ENCODE assay signal across 8 mouse cellular contexts in the genomic region with DNA sequence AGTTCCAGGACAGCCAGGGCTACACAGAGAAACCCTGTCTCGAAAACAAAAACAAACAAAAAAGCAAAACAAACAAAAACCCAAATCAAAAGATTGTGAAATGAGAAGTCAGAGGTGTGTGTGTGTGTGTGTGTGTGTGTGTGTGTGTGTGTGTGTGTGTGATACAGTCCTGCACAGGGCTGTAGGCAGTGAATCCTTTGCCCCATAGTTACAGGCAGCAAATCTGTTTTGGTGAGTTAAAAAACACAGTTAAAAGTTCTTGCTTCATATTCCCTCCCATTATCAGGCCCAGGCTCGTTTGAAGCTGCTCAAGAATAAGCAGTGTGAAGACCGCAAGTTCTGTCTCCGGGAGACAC. TPM values are rescaled to one million over a fixed set of nuclear protein-coding genes. Genes with fewer than 3 reads are reported as not detected.
A peak's percentile ranks its signal among the peaks of the same experiment; 100 is the strongest.
DNase-seq lines count a peak whose midpoint lies in the region; ATAC-seq and TF ChIP-seq lines count a peak whose summit lies in the region.

A gene (plus strand): TSS at position 302 of the 356 bp plus-strand sequence.

- 15% methylated on average over 4 of the region's 4 CpGs for WGBS in lung, adult 2 months

- peaks cover 9% of the 10 kb centered on the region; the same call in 1 of the 2 replicates for H3K4me1 ChIP-seq in lung, adult 2 months (ENCODE audit: control insufficient read depth, insufficient read depth, low read length)
- H3K4me1 ChIP-seq in cortical plate, adult 2 months (ENCODE audit: control insufficient read depth, insufficient read depth, low read length): no peaks in the 10 kb centered on the region

- no peak for TF ChIP-seq POLR2A in lung, adult 2 months (IDR thresholded peaks at IDR 0.05; ENCODE audit: borderline replicate concordance, extremely low read depth, low read depth, low read length)
- no peak for TF ChIP-seq POLR2A in cortical plate, adult 2 months (IDR thresholded peaks at IDR 0.05; ENCODE audit: extremely low read depth, insufficient read depth, low read length)
- no peak for TF ChIP-seq POLR2A in myocyte (IDR thresholded peaks at IDR 0.05; ENCODE audit: insufficient read length, low read depth)

- peak within 1 kb of the TSS; percentile 87 for H3K4me3 ChIP-seq in lung, adult 2 months (replicated peaks; ENCODE audit: extremely low read depth, low read depth, low read length)
- H3K4me3 ChIP-seq in cortical plate, adult 2 months (ENCODE audit: insufficient read depth, low read length): 0 out of 2 replicates have a peak within 1 kb of the TSS, but pooled peaks have one; percentile 6
- peak within 1 kb of the TSS; percentile 28 for H3K4me3 ChIP-seq in myocyte

- no peaks in the 10 kb centered on the region for H3K27me3 ChIP-seq in myocyte (ENCODE audit: control insufficient read depth, insufficient read depth, insufficient read length)

- no peak for ATAC-seq in inflammation-experienced regulatory T-cells, adult 6 months

- peak within 1 kb of the TSS; percentile 75 for H3K4me2 ChIP-seq in myocyte (ENCODE audit: low read depth)

- no peaks in the 10 kb centered on the region for H3K79me2 ChIP-seq in myocyte (ENCODE audit: control insufficient read depth, insufficient read depth)

- H3K36me3 ChIP-seq in myocyte (ENCODE audit: control insufficient read depth, insufficient read depth): no peaks in the 10 kb centered on the region

- TF ChIP-seq CTCF in lung, adult 2 months (IDR thresholded peaks at IDR 0.05; ENCODE audit: insufficient read depth, low read length): no peak
- no peak for TF ChIP-seq CTCF in cortical plate, adult 2 months (IDR thresholded peaks at IDR 0.05; ENCODE audit: extremely low read depth, insufficient read depth, low read length)

- DNase-seq in lung, adult 2 months: no peak
- no peak for DNase-seq in lung, postnatal 4 days
- no peak for DNase-seq in right cerebral cortex, adult 2 months (ENCODE audit: low spot score in 2 of 2)
- DNase-seq in thymus, postnatal 25 days: no peak
- DNase-seq in cerebellum, postnatal 36 days: no peak

- no peak within 1 kb of the TSS for H3ac ChIP-seq in myocyte (ENCODE audit: control insufficient read depth, insufficient read length)

- 0 out of 2 replicates have a peak within 1 kb of the TSS, but pooled peaks have one; percentile 0 for H3K27ac ChIP-seq in cortical plate, adult 2 months (ENCODE audit: insufficient read depth, low read length)

TF ChIP-seq in myocyte, 11 proteins besides CTCF, POLR2A, EP300 and RAD21:
- no peak for TF ChIP-seq SRF (IDR thresholded peaks at IDR 0.05; ENCODE audit: control insufficient read depth, insufficient read length, low read depth)
- TF ChIP-seq E2F4 (IDR thresholded peaks at IDR 0.05; ENCODE audit: insufficient read depth): no peak

RNA-seq across cellular contexts. Expression of the gene that starts here (rescaled TPM):
- 20.0 and 23.2 TPM in 2 replicates for polyA plus RNA-seq in lung, adult 2 months (2012; rRNA removed)
- 1.0 and 1.3 TPM in 2 replicates for polyA plus RNA-seq in cortical plate, adult 2 months (2012; rRNA removed)
- 10 to 100 TPM; 29.5 to 48.1 (median 47.8) TPM for polyA plus RNA-seq in inflammation-experienced regulatory T-cells, adult 6 months (2017; shearing (Covaris generic))
- 4.2 TPM for polyA plus RNA-seq in myocyte (2012; fragmentation: generic; extraction: Trizol)

Comparison
In these comparisons a context has a peak if more than half of its experiments do, and no peak if none do; other contexts are left out.
1. H3K4me3 ChIP-seq: peak in every context shown above with its lines; median percentile 87 in lung, adult 2 months; 28 in myocyte; 6 in cortical plate, adult 2 months.